Mouse (Mus musculus) thymus, adult 2 months (tissue): ENCODE results near the gene Garem2.

Experiments
- CTCF ChIP-seq: fragments of 200-500 bp; IDR thresholded peaks from 2 replicates; pipeline ENCODE4 v1.5.1; 2012; ENCODE audit warnings: mild to moderate bottlenecking, control low read depth, low read length, moderate library complexity, borderline replicate concordance; ENCODE audit not compliant: control insufficient read depth, poor library complexity, insufficient read depth; ENCODE audit errors: extremely low read depth
- POLR2A ChIP-seq: fragments of 200-500 bp; IDR thresholded peaks from 2 replicates; pipeline ENCODE4 v1.6.1; 2012; ENCODE audit warnings: mild to moderate bottlenecking, low read length, control low read depth, moderate library complexity; ENCODE audit not compliant: control insufficient read depth, poor library complexity, insufficient read depth; ENCODE audit errors: extremely low read depth

GRCm38 (mm10) chr5:30103340-30103739 is 1.6 kb upstream of the Garem2 start:
- TF ChIP-seq CTCF (no peak), POLR2A (no peak)
